Mouse (Mus musculus) stomach, embryonic 14.5 days (tissue): ENCODE data around the gene Fbxw17. TPM values are rescaled to one million over a fixed set of nuclear protein-coding genes. Genes with fewer than 3 reads are reported as not detected.
"Not testable (repeated sequence)": the region's sequence is repeated elsewhere in the genome, so short reads cannot be mapped to it uniquely, and the experiment has no call there.

Experiments
- ATAC-seq: fragments of 200-750 bp; cut with Nextera tagmentation; 2 replicates; pipeline ENCODE4 v1.8.0; 2017; ENCODE audit warnings: low read depth, moderate TSS enrichment; ENCODE audit not compliant: insufficient number of reproducible peaks, insufficient read depth, low FRiP score
- H3K27ac ChIP-seq: fragments of 300-500 bp; sonication (generic); 2 replicates; pipeline ENCODE4 v1.5.1; 2014; ENCODE audit warnings: mild to moderate bottlenecking, low read length, moderate library complexity, mixed read lengths
- H3K27me3 ChIP-seq: fragments of 300-500 bp; sonication (generic); 2 replicates; pipeline ENCODE4 v1.6.1; 2014; ENCODE audit warnings: low read length, control low read depth, mixed read lengths; ENCODE audit not compliant: control insufficient read depth, insufficient read depth
- H3K36me3 ChIP-seq: fragments of 300-500 bp; sonication (generic); 2 replicates; pipeline ENCODE4 v1.6.1; 2014; ENCODE audit warnings: mild to moderate bottlenecking, control low read depth, low read length, moderate library complexity, mixed read lengths; ENCODE audit not compliant: control insufficient read depth, insufficient read depth
- H3K4me1 ChIP-seq: fragments of 300-500 bp; sonication (generic); 2 replicates; pipeline ENCODE4 v1.6.1; 2014; ENCODE audit warnings: low read length, control low read depth, mixed read lengths; ENCODE audit not compliant: control insufficient read depth, insufficient read depth
- H3K4me2 ChIP-seq: fragments of 300-500 bp; sonication (generic); replicated peaks from 2 replicates; pipeline ENCODE4 v1.6.1; 2014; ENCODE audit warnings: low read depth, low read length, control low read depth
- H3K4me3 ChIP-seq: fragments of 300-500 bp; sonication (generic); 2 replicates; pipeline ENCODE4 v1.5.1; 2014; ENCODE audit warnings: low read depth, low read length, control low read depth
- H3K9ac ChIP-seq: fragments of 300-500 bp; sonication (generic); replicated peaks from 2 replicates; pipeline ENCODE4 v1.6.1; 2014; ENCODE audit warnings: low read depth, mild to moderate bottlenecking, control low read depth, low read length, moderate library complexity, mixed read lengths
- H3K9me3 ChIP-seq: fragments of 300-500 bp; sonication (generic); 2 replicates; pipeline ENCODE4 v1.6.1; 2016; ENCODE audit warnings: low read depth, low read length, control low read depth; ENCODE audit not compliant: control insufficient read depth
- WGBS: fragments of 180-500 bp; shearing (Covaris S2); extraction: QIAGEN DNeasy Blood & Tissue Kit; methylation state at CpG from one replicate; pipeline ENCODE4 v1.1.7; 2014; 5-methylcytosine and 5-hydroxymethylcytosine counted together
- polyA plus RNA-seq: library from polyadenylated mRNA; unstranded; fragments of >200 nt; fragmentation: Nextera tagmentation; extraction: Ambion mirVana; gene quantifications from 2 replicates; pipeline ENCODE4 v1.2.1, GENCODE M21; 2014

The Fbxw17 gene
- polyA plus RNA-seq, 1 experiment from 2014 or later = 35.4 TPM

DNA sequence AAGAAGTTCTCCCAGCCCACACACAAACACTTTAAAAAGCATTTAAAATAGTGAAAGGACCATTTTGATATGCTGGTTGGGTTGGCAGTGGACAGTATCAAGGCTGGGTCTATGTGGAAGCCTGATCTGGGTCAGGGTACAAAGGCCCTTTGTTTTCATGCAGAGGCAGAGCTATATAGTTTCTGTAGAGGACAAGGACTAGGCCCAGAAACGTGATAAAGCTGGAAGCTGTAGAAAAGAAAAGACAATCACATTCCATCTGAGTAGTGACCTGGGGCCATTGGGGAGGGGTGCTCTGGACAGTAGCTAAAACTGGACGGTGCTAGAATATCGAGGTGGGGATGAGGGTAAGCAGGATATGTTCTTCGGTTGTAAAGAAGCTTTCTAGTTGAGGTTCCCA is 27.6 kb downstream of the Fbxw17 start:
- WGBS = 71% methylated on average over 4 of the region's 4 CpGs
- no peaks in the 10 kb centered on the region for H3K9me3 ChIP-seq
- H3K27ac ChIP-seq = no peak overlapping the region
- no peaks in the 10 kb centered on the region for H3K4me1 ChIP-seq
- ATAC-seq = no peak
- no peak overlapping the region for H3K9ac ChIP-seq
- H3K36me3 ChIP-seq = no peaks in the 10 kb centered on the region
- H3K4me2 ChIP-seq = no peak overlapping the region
- H3K27me3 ChIP-seq = no peaks in the 10 kb centered on the region
- no peak overlapping the region for H3K4me3 ChIP-seq

- not testable (repeated sequence) for H3K4me3 ChIP-seq, ATAC-seq, H3K36me3 ChIP-seq, H3K27me3 ChIP-seq, H3K4me1 ChIP-seq, H3K4me2 ChIP-seq, H3K9ac ChIP-seq, H3K9me3 ChIP-seq, H3K27ac ChIP-seq
- WGBS = 73% methylated on average over 9 of the region's 9 CpGs
Measured at GRCm38 (mm10) chr13:50452266-50452665, 34.6 kb downstream of the Fbxw17 start.

- H3K4me2 ChIP-seq = no peak overlapping the region
- no peaks in the 10 kb centered on the region for H3K36me3 ChIP-seq
- H3K9ac ChIP-seq = no peak overlapping the region
- H3K9me3 ChIP-seq = no peaks in the 10 kb centered on the region; the same call in 1 of the 2 replicates
- 31% methylated on average over 4 of the region's 4 CpGs for WGBS
- ATAC-seq = no peak
- no peak overlapping the region for H3K4me3 ChIP-seq
- H3K27me3 ChIP-seq = no peaks in the 10 kb centered on the region
- no peak overlapping the region for H3K27ac ChIP-seq
- no peaks in the 10 kb centered on the region for H3K4me1 ChIP-seq
Measured at GRCm38 (mm10) chr13:50453426-50453825, 35.8 kb downstream of the Fbxw17 start.

- not testable (repeated sequence) for H3K4me3 ChIP-seq, H3K4me1 ChIP-seq, H3K4me2 ChIP-seq, H3K36me3 ChIP-seq, H3K27ac ChIP-seq, H3K9ac ChIP-seq, ATAC-seq, H3K9me3 ChIP-seq, H3K27me3 ChIP-seq
- 59% methylated on average over 2 of the region's 2 CpGs for WGBS
Measured at GRCm38 (mm10) chr13:50460433-50460832, 42.8 kb downstream of the Fbxw17 start.

DNA sequence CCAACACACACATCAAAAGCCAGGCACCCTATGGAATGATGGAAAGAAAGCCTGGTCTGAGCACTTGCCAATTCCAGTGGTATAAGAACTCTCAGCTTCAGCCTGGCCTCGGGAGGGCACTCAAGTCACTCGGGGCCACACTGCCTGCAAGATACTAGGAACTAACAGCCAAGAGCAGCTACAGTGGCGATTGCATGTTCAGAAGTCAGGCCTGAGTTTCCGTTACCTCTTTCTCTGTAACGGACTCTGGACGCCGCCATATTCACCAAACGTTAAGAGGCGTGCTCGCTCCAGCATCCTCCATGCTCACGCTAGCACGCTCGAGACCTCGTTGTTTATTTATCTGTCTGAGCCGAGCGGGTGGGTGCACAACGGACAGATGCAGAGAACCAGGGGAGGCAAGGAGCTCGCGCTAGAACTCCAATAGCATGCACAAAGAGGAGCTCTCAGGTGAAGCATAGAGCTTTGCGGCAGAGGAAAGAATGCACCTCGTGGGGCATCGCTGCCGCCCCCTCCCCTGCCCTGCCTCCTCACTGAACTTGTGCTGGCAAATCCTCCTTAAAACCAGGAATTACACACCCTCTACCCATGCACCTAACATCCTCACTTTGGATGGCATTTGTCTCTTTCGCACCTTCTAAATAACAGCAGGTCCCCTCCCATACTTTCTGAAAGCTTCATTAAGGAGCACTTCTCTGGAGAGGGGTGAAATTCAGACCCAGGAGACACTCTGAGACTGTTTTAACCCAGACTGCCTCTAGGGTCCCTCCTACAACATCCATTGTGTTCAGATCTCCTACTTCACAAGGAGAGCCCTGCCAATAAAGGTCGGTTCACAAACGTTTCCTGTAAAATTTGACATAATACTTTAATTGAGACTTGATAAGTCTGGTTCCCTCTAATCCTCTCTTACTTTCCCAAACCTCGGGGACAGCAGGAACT is 47.2 kb downstream of the Fbxw17 start:
- H3K36me3 ChIP-seq = no peaks in the 10 kb centered on the region
- WGBS = 28% methylated on average over 27 of the region's 27 CpGs
- ATAC-seq = no peak
- no peak overlapping the region for H3K27ac ChIP-seq
- peak overlapping the region; percentile 12; the same call in 1 of the 2 replicates for H3K4me3 ChIP-seq
- peak overlapping the region; percentile 32 for H3K4me2 ChIP-seq
- no peak overlapping the region for H3K9ac ChIP-seq
- no peaks in the 10 kb centered on the region for H3K27me3 ChIP-seq
- no peaks in the 10 kb centered on the region for H3K9me3 ChIP-seq
- H3K4me1 ChIP-seq = no peaks in the 10 kb centered on the region

DNA sequence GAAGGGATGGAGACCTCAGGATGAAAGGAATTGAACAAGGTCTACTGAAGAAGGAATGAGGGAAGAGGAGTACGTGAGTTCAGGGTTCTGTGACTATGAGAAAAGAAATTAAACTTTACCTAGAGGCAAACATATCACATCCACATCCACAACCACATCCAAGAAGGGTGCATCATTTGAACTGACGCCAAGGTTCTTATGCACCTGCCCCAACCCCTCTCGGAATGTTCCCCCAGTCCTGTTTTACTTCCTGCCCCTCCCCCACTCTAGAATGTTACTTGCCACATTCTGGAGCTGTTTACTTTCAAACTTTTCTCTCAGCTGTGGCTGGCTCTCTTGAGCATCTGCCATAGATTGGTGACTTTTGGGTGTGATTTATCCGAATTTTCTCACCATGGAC is 49.3 kb downstream of the Fbxw17 start, which contains the start of gene Nutm2:
Gene Nutm2, plus strand, starts transcription at position 301 of the 400 bp plus-strand sequence.
- WGBS = 79% methylated on average over 4 of the region's 4 CpGs
- ATAC-seq = no peak
- H3K27me3 ChIP-seq = no peaks in the 10 kb centered on the region

More for the DNA sequence above, 49.3 kb downstream of the Fbxw17 start, which contains the start of gene Nutm2:
- Histone ChIP-seq H3K4me2 (no peak within 1 kb of the TSS), H3K9me3 (no peaks in the 10 kb centered on the region), H3K9ac (no peak within 1 kb of the TSS), H3K36me3 (no peaks in the 10 kb centered on the region), H3K4me1 (no peaks in the 10 kb centered on the region), H3K4me3 (no peak within 1 kb of the TSS), H3K27ac (no peak within 1 kb of the TSS)

Other genes starting within 250 kb of the Fbxw17 start
- gene Gm906, start 167.6 kb upstream of the Fbxw17 start, polyA plus RNA-seq = not detected in 2 replicates
- gene Gm47429, start 26.0 kb downstream of the Fbxw17 start, polyA plus RNA-seq = not detected in 2 replicates
- gene Nutm2, start 49.4 kb downstream of the Fbxw17 start, polyA plus RNA-seq = not detected in 2 replicates
- gene Gm904, start 225.4 kb downstream of the Fbxw17 start, polyA plus RNA-seq = not detected in 2 replicates